Mouse (Mus musculus) limb, embryonic 11.5 days (tissue): ENCODE data around the gene Homer3. TPM values are rescaled to one million over a fixed set of nuclear protein-coding genes. Genes with fewer than 3 reads are reported as not detected.

Experiments used
- ATAC-seq: fragments of 200-750 bp; cut with Nextera tagmentation; 2 replicates; pipeline ENCODE4 v1.8.0; 2017; ENCODE audit warnings: low read depth; ENCODE audit not compliant: insufficient number of reproducible peaks, low FRiP score, low TSS enrichment
- DNase-seq: peaks from one replicate; pipeline ENCODE4 v3.0.0-alpha.2; 2015; ENCODE audit warnings: low spot score
- H3K27ac ChIP-seq: fragments of 300-500 bp; sonication (generic); replicated peaks from 2 replicates; pipeline ENCODE4 v1.5.1; 2014; ENCODE audit warnings: low read depth, mild to moderate bottlenecking, low read length
- H3K27me3 ChIP-seq: fragments of 300-500 bp; sonication (generic); 2 replicates; pipeline ENCODE4 v1.6.1; 2014; ENCODE audit warnings: mild to moderate bottlenecking, low read length, mixed read lengths; ENCODE audit not compliant: control insufficient read depth, insufficient read depth
- H3K36me3 ChIP-seq: fragments of 300-500 bp; sonication (generic); 2 replicates; pipeline ENCODE4 v1.6.1; 2014; ENCODE audit warnings: mild to moderate bottlenecking, low read length, moderate library complexity, mixed read lengths; ENCODE audit not compliant: control insufficient read depth, insufficient read depth
- H3K4me1 ChIP-seq: fragments of 300-500 bp; sonication (generic); 2 replicates; pipeline ENCODE4 v1.6.1; 2014; ENCODE audit warnings: low read length, mixed read lengths; ENCODE audit not compliant: control insufficient read depth, insufficient read depth
- H3K4me2 ChIP-seq: fragments of 300-500 bp; sonication (generic); 2 replicates; pipeline ENCODE4 v1.6.1; 2014; ENCODE audit warnings: low read depth, mild to moderate bottlenecking, moderate library complexity; ENCODE audit not compliant: severe bottlenecking
- H3K4me3 ChIP-seq: fragments of 300-500 bp; sonication (generic); 2 replicates; pipeline ENCODE4 v1.5.1; 2014; ENCODE audit warnings: low read depth, low read length
- H3K9ac ChIP-seq: fragments of 300-500 bp; sonication (generic); 2 replicates; pipeline ENCODE4 v1.6.1; 2014; ENCODE audit warnings: mild to moderate bottlenecking, low read length
- H3K9me3 ChIP-seq: fragments of 300-500 bp; sonication (generic); 2 replicates; pipeline ENCODE4 v1.6.1; 2016; ENCODE audit warnings: low read length; ENCODE audit not compliant: control insufficient read depth
- WGBS: fragments of 180-500 bp; shearing (Covaris S2); extraction: QIAGEN DNeasy Blood & Tissue Kit; methylation state at CpG from one replicate; pipeline ENCODE4 v1.1.7; 2014; 5-methylcytosine and 5-hydroxymethylcytosine counted together
- polyA plus RNA-seq: library from polyadenylated mRNA; unstranded; fragments of >200 nt; fragmentation: Nextera tagmentation; extraction: Ambion mirVana; gene quantifications from 2 replicates; pipeline ENCODE4 v1.2.1, GENCODE M21; 2014

The Homer3 gene
- polyA plus RNA-seq, 1 experiment from 2014 or later = 75.2 TPM

GRCm38 (mm10) chr8:70254628-70255027 is 28.0 kb upstream of the Homer3 start:
- H3K27ac ChIP-seq = no peak overlapping the region
- no peak overlapping the region for H3K9ac ChIP-seq
- no peak overlapping the region for H3K4me3 ChIP-seq
- no peaks in the 10 kb centered on the region for H3K27me3 ChIP-seq
- H3K4me2 ChIP-seq = no peak overlapping the region
- H3K9me3 ChIP-seq = no peaks in the 10 kb centered on the region
- ATAC-seq = no peak
- H3K36me3 ChIP-seq = peaks cover 63% of the 10 kb centered on the region
- WGBS = 72% methylated on average over 1 of the region's 1 CpGs
- no peaks in the 10 kb centered on the region for H3K4me1 ChIP-seq
- DNase-seq = no peak

DNA sequence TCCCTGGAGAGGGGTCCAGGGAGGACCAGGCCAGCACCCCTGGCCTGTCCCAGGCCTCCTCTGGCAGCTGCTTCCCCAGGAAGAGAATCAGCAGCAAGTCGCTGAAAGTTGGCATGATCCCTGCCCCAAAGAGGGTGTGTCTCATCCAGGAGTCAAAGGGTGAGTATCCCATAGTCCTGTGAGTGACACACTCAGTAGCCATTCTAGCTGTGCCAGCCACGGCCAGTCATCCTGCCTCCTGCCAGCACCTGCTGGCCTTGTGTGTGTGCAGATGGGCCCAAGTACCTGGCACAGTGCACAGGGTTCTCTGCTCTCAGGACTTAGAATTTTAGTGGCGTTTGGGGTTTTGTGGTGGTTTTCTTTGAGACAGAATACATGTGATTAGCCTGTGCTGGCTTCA is 25.2 kb upstream of the Homer3 start:
- Histone ChIP-seq H3K27me3 (no peaks in the 10 kb centered on the region), H3K36me3 (peaks cover 63% of the 10 kb centered on the region), H3K4me1 (no peaks in the 10 kb centered on the region), H3K4me2 (no peak overlapping the region), H3K4me3 (no peak overlapping the region), H3K9ac (no peak overlapping the region), H3K27ac (no peak overlapping the region), H3K9me3 (no peaks in the 10 kb centered on the region)
- ATAC-seq (no peak), DNase-seq (no peak)
- WGBS = 87% methylated on average over 3 of the region's 3 CpGs

- ATAC-seq = no peak
- no peak overlapping the region for H3K27ac ChIP-seq
- peaks cover 68% of the 10 kb centered on the region for H3K36me3 ChIP-seq
- H3K4me1 ChIP-seq = no peaks in the 10 kb centered on the region
- H3K9ac ChIP-seq = no peak overlapping the region
- WGBS = 93% methylated on average over 5 of the region's 5 CpGs
- no peaks in the 10 kb centered on the region for H3K27me3 ChIP-seq
- H3K9me3 ChIP-seq = no peaks in the 10 kb centered on the region
- H3K4me2 ChIP-seq = no peak overlapping the region
- H3K4me3 ChIP-seq = no peak overlapping the region
- DNase-seq = no peak
Measured at GRCm38 (mm10) chr8:70258600-70258999, 24.0 kb upstream of the Homer3 start.

DNA sequence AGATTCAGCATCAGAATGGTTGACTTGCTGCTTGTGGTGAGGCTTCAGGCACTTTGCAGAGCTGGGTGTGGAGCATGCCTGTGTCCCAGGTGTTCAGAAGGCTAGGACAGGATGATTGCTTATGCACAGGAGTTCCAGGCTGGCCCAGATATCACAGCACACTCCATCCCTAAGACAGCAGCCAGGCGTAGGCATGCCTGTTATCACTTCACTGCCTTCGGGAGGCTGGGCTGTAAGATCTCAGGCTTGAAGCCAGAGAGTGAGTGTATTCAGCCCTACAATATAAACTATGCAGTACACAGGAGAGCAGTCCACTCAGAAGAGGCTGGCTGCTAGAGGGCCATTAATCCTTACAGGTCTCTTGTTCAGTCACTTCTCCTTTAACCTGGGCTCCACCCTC is 23.6 kb upstream of the Homer3 start:
- WGBS = 91% methylated on average over 2 of the region's 2 CpGs
- H3K9ac ChIP-seq = no peak overlapping the region
- DNase-seq (no peak), ATAC-seq (no peak)
- H3K4me2 ChIP-seq = no peak overlapping the region
- no peak overlapping the region for H3K4me3 ChIP-seq
- H3K27ac ChIP-seq = no peak overlapping the region
- no peaks in the 10 kb centered on the region for H3K27me3 ChIP-seq
- H3K4me1 ChIP-seq = no peaks in the 10 kb centered on the region
- no peaks in the 10 kb centered on the region for H3K9me3 ChIP-seq
- peaks cover 70% of the 10 kb centered on the region for H3K36me3 ChIP-seq

- ATAC-seq (no peak), DNase-seq (no peak)
- WGBS = 94% methylated on average over 3 of the region's 3 CpGs
- no peak overlapping the region for H3K27ac ChIP-seq
- H3K4me1 ChIP-seq = no peaks in the 10 kb centered on the region
- no peak overlapping the region for H3K4me3 ChIP-seq
- 0 out of 2 replicates have a peak, but pooled peaks cover 2% of the 10 kb centered on the region for H3K9me3 ChIP-seq
- H3K4me2 ChIP-seq = no peak overlapping the region
- no peak overlapping the region for H3K9ac ChIP-seq
- H3K27me3 ChIP-seq = no peaks in the 10 kb centered on the region
- H3K36me3 ChIP-seq = peaks cover 16% of the 10 kb centered on the region; the same call in 1 of the 2 replicates
Measured at GRCm38 (mm10) chr8:70267674-70268073, 15.0 kb upstream of the Homer3 start.

DNA sequence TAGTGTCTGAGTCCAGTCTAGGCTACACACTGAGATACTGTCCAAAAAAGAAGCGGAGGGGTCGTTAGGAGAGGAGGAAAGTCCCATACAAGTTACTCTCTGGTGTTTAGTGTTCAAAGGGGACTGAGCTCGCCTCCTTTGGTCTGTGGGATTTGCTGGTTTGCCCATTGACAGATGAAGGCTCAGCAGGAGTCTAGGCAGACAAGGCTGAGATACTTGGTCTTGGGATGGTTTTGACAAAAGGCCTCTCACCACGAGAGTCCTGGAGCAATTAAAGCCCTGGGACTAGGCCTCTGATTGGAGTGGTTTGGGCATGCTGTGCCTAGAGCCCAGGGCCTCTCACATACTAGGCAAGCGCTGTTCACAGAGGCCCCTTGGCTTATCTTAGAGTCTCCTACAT is 14.3 kb upstream of the Homer3 start:
- H3K27me3 ChIP-seq = no peaks in the 10 kb centered on the region
- peaks cover 12% of the 10 kb centered on the region; the same call in 1 of the 2 replicates for H3K36me3 ChIP-seq
- no peak for DNase-seq
- WGBS = 65% methylated on average over 5 of the region's 5 CpGs
- no peak overlapping the region for H3K9ac ChIP-seq
- ATAC-seq = no peak
- 0 out of 2 replicates have a peak overlapping the region, but pooled peaks have one; percentile 8 for H3K27ac ChIP-seq
- no peak overlapping the region for H3K4me3 ChIP-seq
- no peak overlapping the region for H3K4me2 ChIP-seq
- 0 out of 2 replicates have a peak, but pooled peaks cover 2% of the 10 kb centered on the region for H3K9me3 ChIP-seq
- no peaks in the 10 kb centered on the region for H3K4me1 ChIP-seq

DNA sequence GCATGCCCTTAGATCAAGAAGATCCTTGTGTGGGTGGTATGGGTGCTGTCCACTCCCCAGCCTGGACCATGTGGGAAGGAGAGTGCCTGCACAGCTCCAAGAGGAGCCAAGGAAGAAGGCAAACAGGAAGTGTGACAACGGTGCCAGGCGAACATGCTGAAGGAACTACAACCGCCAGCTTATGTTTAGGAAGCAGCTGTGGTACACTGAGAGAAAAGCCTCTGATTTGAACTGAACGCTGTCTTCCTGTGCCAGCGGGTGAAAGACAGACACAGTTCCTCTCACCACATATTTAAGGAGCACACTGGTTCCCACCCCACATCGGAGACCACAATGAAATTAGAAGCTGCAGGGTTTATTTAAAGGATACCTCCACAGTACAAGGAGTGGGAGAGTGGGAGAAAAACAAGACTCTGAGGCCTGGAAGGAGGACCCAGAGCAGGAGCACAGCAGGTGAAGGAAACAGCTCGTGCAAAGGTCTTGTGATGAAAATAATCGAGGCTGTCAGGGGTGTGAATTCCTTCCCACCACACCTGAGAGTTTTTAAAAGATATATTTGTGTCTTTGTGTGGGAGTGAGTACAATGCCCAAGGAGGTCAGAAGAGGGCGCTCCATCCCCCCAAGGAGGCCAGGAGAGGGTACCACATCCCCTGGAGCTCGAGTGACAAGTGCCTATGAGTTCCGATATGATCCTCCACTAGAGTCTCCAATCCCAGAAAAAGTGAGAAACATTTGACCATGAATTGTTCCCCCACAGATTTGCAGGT is 13.6 kb upstream of the Homer3 start:
- Histone ChIP-seq H3K27ac (no peak overlapping the region), H3K4me1 (no peaks in the 10 kb centered on the region), H3K27me3 (no peaks in the 10 kb centered on the region), H3K9ac (no peak overlapping the region), H3K4me3 (no peak overlapping the region), H3K9me3 (0 out of 2 replicates have a peak, but pooled peaks cover 2% of the 10 kb centered on the region), H3K4me2 (no peak overlapping the region), H3K36me3 (peaks cover 6% of the 10 kb centered on the region; the same call in 1 of the 2 replicates)
- ATAC-seq = no peak
- DNase-seq = peak; percentile 46
- WGBS = 54% methylated on average over 11 of the region's 11 CpGs

DNA sequence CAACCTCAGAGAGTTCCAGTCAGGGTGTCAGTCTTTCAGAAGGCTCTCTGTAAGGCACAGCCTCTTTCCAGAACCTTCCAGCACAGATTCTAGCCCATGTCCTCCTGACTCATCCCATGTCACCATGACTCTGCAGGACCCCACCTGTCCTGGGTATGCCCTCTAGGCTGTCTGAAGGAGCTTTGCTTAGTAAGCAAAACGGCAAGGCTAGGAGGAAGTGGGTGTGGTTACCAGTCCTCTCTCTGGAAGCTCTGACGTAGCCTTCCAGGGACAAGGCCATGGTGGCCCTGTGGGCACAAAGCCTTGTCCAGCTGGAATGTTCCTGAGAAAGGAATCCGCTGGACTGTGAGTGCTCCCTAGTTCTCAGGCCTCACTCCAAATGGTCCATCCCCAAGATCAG is 9.7 kb upstream of the Homer3 start:
- Histone ChIP-seq H3K27ac (no peak overlapping the region), H3K27me3 (no peaks in the 10 kb centered on the region), H3K36me3 (no peaks in the 10 kb centered on the region), H3K4me2 (no peak overlapping the region), H3K9me3 (no peaks in the 10 kb centered on the region), H3K4me1 (no peaks in the 10 kb centered on the region), H3K4me3 (no peak overlapping the region), H3K9ac (no peak overlapping the region)
- ATAC-seq (no peak), DNase-seq (no peak)
- WGBS = 52% methylated on average over 3 of the region's 3 CpGs

- ATAC-seq = no peak
Measured at GRCm38 (mm10) chr8:70274350-70274749, 8.3 kb upstream of the Homer3 start.

More at GRCm38 (mm10) chr8:70274350-70274749, 8.3 kb upstream of the Homer3 start:
- no peak overlapping the region for H3K9ac ChIP-seq
- no peak overlapping the region for H3K4me3 ChIP-seq
- H3K36me3 ChIP-seq = no peaks in the 10 kb centered on the region
- no peak overlapping the region for H3K4me2 ChIP-seq
- no peaks in the 10 kb centered on the region for H3K27me3 ChIP-seq
- no peak overlapping the region for H3K27ac ChIP-seq
- H3K4me1 ChIP-seq = no peaks in the 10 kb centered on the region
- no peak for DNase-seq
- no peaks in the 10 kb centered on the region for H3K9me3 ChIP-seq
